Mouse (Mus musculus) heart, embryonic 11.5 days (tissue): ENCODE results near the gene Ccser2. TPM values are rescaled to one million over a fixed set of nuclear protein-coding genes. Genes with fewer than 3 reads are reported as not detected.

Experiments used
- ATAC-seq: fragments of 200-750 bp; cut with Nextera tagmentation; replicated peaks from 2 replicates; pipeline ENCODE4 v1.8.0; 2017; ENCODE audit warnings: moderate library complexity; ENCODE audit not compliant: insufficient number of reproducible peaks, low FRiP score, low TSS enrichment
- H3K27ac ChIP-seq: fragments of 300-500 bp; sonication (generic); 2 replicates; pipeline ENCODE4 v1.5.1; 2014; ENCODE audit warnings: mild to moderate bottlenecking, low read depth, low read length
- H3K27me3 ChIP-seq: fragments of 300-500 bp; sonication (generic); 2 replicates; pipeline ENCODE4 v1.6.1; 2014; ENCODE audit warnings: mild to moderate bottlenecking, low read length, mixed read lengths; ENCODE audit not compliant: control insufficient read depth, insufficient read depth
- H3K36me3 ChIP-seq: fragments of 300-500 bp; sonication (generic); 2 replicates; pipeline ENCODE4 v1.6.1; 2014; ENCODE audit warnings: mild to moderate bottlenecking, low read length, moderate library complexity, mixed read lengths; ENCODE audit not compliant: control insufficient read depth, insufficient read depth
- H3K4me1 ChIP-seq: fragments of 300-500 bp; sonication (generic); 2 replicates; pipeline ENCODE4 v1.6.1; 2014; ENCODE audit warnings: low read length; ENCODE audit not compliant: control insufficient read depth, insufficient read depth
- H3K4me2 ChIP-seq: fragments of 300-500 bp; sonication (generic); 2 replicates; pipeline ENCODE4 v1.6.1; 2014; ENCODE audit warnings: mild to moderate bottlenecking, moderate library complexity
- H3K4me3 ChIP-seq: fragments of 300-500 bp; sonication (generic); 2 replicates; pipeline ENCODE4 v1.5.1; 2014; ENCODE audit warnings: low read depth, low read length
- H3K9ac ChIP-seq: fragments of 300-500 bp; sonication (generic); 2 replicates; pipeline ENCODE4 v1.6.1; 2014; ENCODE audit warnings: mild to moderate bottlenecking, low read depth, low read length, moderate library complexity
- H3K9me3 ChIP-seq: fragments of 300-500 bp; sonication (generic); replicated peaks from 2 replicates; pipeline ENCODE4 v1.6.1; 2016; ENCODE audit warnings: low read length; ENCODE audit not compliant: control insufficient read depth
- WGBS: fragments of 180-500 bp; shearing (Covaris S2); extraction: QIAGEN DNeasy Blood & Tissue Kit; methylation state at CpG from one replicate; pipeline ENCODE4 v1.1.7; 2014; ENCODE audit not compliant: insufficient replicate concordance; 5-methylcytosine and 5-hydroxymethylcytosine counted together
- polyA plus RNA-seq: library from polyadenylated mRNA; unstranded; fragments of >200 nt; fragmentation: Nextera tagmentation; extraction: Ambion mirVana; gene quantifications from 2 replicates; pipeline ENCODE4 v1.2.1, GENCODE M21; 2014

Gene Ccser2
- polyA plus RNA-seq, 1 experiment from 2014 or later: 39.0 TPM

DNA sequence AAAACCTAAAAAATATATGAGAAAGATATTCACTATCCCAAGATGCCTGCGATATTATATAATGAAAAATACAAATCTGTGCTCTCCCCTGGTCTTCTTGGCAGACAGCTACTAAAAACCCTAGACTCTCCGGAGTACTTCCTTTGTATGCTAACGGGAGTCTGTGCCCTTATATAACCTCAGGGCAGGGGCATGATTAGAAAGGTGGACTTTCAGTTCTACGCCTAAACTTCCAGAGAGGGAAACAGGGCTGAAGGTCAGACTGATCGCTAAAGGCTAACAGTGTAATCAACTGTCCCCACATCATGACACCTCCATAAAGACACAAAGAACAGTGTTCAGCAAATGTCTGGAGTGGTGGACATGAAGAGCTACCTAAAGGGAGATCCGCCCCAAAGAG lies 11.3 kb downstream of the Ccser2 start:
- WGBS: 75% methylated on average over 6 of the region's 6 CpGs
- H3K4me2 ChIP-seq: no peak overlapping the region

DNA sequence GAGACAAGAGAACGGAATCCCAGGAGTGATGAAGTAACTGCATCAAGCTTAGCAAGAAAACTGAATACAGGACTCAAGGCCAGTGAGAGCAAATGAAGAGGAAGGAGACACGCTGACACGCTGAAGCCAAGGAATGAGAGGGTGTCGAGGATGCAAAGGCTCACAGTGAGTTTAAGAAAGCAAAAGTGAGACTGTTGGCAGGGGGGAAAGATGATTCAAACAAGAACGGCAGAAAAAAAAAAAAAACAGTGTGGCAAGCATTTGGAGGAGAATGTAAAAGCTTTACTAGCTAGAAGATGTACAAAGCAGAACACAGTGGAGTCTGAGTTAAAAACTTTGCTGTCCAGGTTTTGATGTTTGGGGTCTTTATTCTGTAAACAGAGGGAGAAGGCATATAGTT lies 11.9 kb downstream of the Ccser2 start:
- no peaks in the 10 kb centered on the region for H3K36me3 ChIP-seq
- no peaks in the 10 kb centered on the region for H3K27me3 ChIP-seq
- ATAC-seq: no peak
- 49% methylated on average over 5 of the region's 5 CpGs for WGBS
- 0 out of 2 replicates have a peak, but pooled peaks cover 2% of the 10 kb centered on the region for H3K4me1 ChIP-seq
- no peak overlapping the region for H3K4me3 ChIP-seq
- no peak overlapping the region for H3K4me2 ChIP-seq
- no peak overlapping the region for H3K27ac ChIP-seq
- H3K9ac ChIP-seq: no peak overlapping the region
- no peaks in the 10 kb centered on the region for H3K9me3 ChIP-seq

More for the DNA sequence above, 11.3 kb downstream of the Ccser2 start:
- Histone ChIP-seq H3K9ac (no peak overlapping the region), H3K36me3 (no peaks in the 10 kb centered on the region), H3K4me3 (no peak overlapping the region), H3K27ac (no peak overlapping the region), H3K9me3 (no peaks in the 10 kb centered on the region), H3K4me1 (0 out of 2 replicates have a peak, but pooled peaks cover 2% of the 10 kb centered on the region), H3K27me3 (no peaks in the 10 kb centered on the region)
- no peak for ATAC-seq

- Histone ChIP-seq H3K27ac (no peak overlapping the region), H3K4me2 (no peak overlapping the region), H3K9ac (no peak overlapping the region), H3K9me3 (no peaks in the 10 kb centered on the region), H3K27me3 (no peaks in the 10 kb centered on the region), H3K4me1 (0 out of 2 replicates have a peak, but pooled peaks cover 2% of the 10 kb centered on the region), H3K4me3 (no peak overlapping the region), H3K36me3 (no peaks in the 10 kb centered on the region)
- no peak for ATAC-seq
- WGBS: 78% methylated on average over 10 of the region's 10 CpGs
Observed at GRCm38 (mm10) chr14:36952687-36953426, 15.7 kb downstream of the Ccser2 start.

DNA sequence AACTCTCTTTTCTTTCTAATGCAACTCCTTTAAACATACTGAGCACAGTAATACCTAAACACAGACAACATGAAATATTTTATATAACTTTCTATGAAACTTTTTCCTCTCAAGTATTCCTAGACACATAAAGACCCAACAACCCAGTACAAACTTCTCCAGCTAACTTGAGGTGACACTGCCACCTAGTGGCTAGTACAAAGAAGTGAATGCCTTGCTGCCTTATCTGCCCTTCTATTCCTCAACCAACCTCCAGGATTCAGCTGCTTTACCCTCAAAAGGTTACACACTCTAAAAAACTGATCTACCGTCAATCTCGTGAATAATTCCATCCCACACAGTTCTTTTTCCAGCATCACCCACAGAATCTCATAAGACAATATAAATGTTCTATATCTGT lies 16.4 kb downstream of the Ccser2 start:
- H3K4me1 ChIP-seq: 0 out of 2 replicates have a peak, but pooled peaks cover 2% of the 10 kb centered on the region
- H3K9ac ChIP-seq: no peak overlapping the region
- no peaks in the 10 kb centered on the region for H3K27me3 ChIP-seq
- H3K4me3 ChIP-seq: no peak overlapping the region
- H3K9me3 ChIP-seq: no peaks in the 10 kb centered on the region
- 33% methylated on average over 2 of the region's 2 CpGs for WGBS
- H3K36me3 ChIP-seq: no peaks in the 10 kb centered on the region
- H3K27ac ChIP-seq: no peak overlapping the region
- ATAC-seq: no peak
- no peak overlapping the region for H3K4me2 ChIP-seq

- H3K4me2 ChIP-seq: no peak overlapping the region
- no peak for ATAC-seq
Observed at GRCm38 (mm10) chr14:36942716-36943115, 25.9 kb downstream of the Ccser2 start.

GRCm38 (mm10) chr14:36937941-36938340 lies 30.6 kb downstream of the Ccser2 start:
- no peaks in the 10 kb centered on the region for H3K27me3 ChIP-seq
- H3K4me3 ChIP-seq: no peak overlapping the region
- no peak for ATAC-seq
- H3K9ac ChIP-seq: no peak overlapping the region
- no peaks in the 10 kb centered on the region for H3K9me3 ChIP-seq
- no peak overlapping the region for H3K27ac ChIP-seq
- H3K36me3 ChIP-seq: no peaks in the 10 kb centered on the region
- H3K4me1 ChIP-seq: no peaks in the 10 kb centered on the region
- WGBS: 55% methylated on average over 2 of the region's 2 CpGs
- no peak overlapping the region for H3K4me2 ChIP-seq

More at GRCm38 (mm10) chr14:36942716-36943115, 25.9 kb downstream of the Ccser2 start:
- Histone ChIP-seq H3K27ac (no peak overlapping the region), H3K4me3 (no peak overlapping the region), H3K36me3 (no peaks in the 10 kb centered on the region), H3K9me3 (no peaks in the 10 kb centered on the region), H3K4me1 (no peaks in the 10 kb centered on the region), H3K27me3 (no peaks in the 10 kb centered on the region), H3K9ac (no peak overlapping the region)
- 49% methylated on average over 5 of the region's 5 CpGs for WGBS

GRCm38 (mm10) chr14:36937080-36937878 lies 31.3 kb downstream of the Ccser2 start:
- no peak for ATAC-seq
- 65% methylated on average over 7 of the region's 7 CpGs for WGBS
- H3K27me3 ChIP-seq: no peaks in the 10 kb centered on the region
- no peaks in the 10 kb centered on the region for H3K9me3 ChIP-seq
- no peaks in the 10 kb centered on the region for H3K36me3 ChIP-seq
- H3K9ac ChIP-seq: no peak overlapping the region
- H3K27ac ChIP-seq: no peak overlapping the region
- no peak overlapping the region for H3K4me2 ChIP-seq
- no peak overlapping the region for H3K4me3 ChIP-seq
- no peaks in the 10 kb centered on the region for H3K4me1 ChIP-seq

DNA sequence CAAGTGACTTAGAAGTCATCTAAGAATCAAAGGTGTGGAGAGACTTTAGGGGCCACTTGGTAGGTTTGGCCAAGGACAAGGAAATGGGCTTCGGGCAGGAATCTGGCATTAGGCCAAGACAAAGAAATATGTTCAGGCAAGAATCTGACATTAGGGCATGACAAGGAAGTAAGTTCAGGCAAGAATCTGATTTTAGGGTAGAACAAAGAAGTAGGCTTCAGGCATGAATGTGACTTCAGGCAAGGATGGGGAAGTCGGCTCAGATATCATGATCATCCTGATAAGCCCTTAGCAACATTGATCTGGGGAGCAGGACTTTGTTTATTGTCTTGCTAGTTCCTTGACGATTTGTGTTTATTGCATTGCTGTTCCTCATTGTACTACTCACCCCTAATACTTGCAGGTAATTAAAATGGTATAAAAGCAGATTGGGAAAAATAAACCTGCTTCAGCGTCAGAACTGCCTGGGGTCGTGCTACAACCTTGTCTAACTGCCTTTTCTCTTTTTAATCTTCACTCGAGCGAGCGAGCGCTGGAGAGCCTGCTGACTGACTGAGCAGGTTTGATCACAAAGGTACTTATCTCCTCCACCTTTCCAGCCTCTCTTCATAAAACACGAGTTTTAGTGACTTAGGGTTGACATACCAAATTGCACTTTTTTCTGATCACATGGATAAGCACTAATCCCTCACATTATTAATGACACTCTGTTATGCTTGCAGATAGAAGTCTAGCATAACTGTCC lies 35.8 kb downstream of the Ccser2 start:
- Histone ChIP-seq H3K27ac (no peak overlapping the region), H3K36me3 (no peaks in the 10 kb centered on the region), H3K4me3 (no peak overlapping the region), H3K4me2 (no peak overlapping the region), H3K4me1 (no peaks in the 10 kb centered on the region), H3K9ac (no peak overlapping the region), H3K9me3 (no peaks in the 10 kb centered on the region), H3K27me3 (no peaks in the 10 kb centered on the region)
- no peak for ATAC-seq
- 67% methylated on average over 10 of the region's 10 CpGs for WGBS
